Mouse (Mus musculus) embryo, embryonic 11.5 days (tissue): ENCODE results near the gene Gon4l.

Experiments used
- DNase-seq: peaks from one replicate; pipeline ENCODE4 v3.0.0-alpha.2; 2012; ENCODE audit warnings: low read depth, low spot score

The Gon4l gene

GRCm38 (mm10) chr3:88912585-88912984, 77.6 kb downstream of the Gon4l start:
- DNase-seq = no peak

GRCm38 (mm10) chr3:88913511-88914383, 78.7 kb downstream of the Gon4l start, which contains the start of gene Msto1:
Gene Msto1 (minus strand): TSS chr3:88913999.
- peak; percentile 80 for DNase-seq

- no peak for DNase-seq
Measured at GRCm38 (mm10) chr3:88914384-88914810, 79.4 kb downstream of the Gon4l start.

- DNase-seq = no peak
Measured at GRCm38 (mm10) chr3:88918981-88919380, 84.0 kb downstream of the Gon4l start.

GRCm38 (mm10) chr3:88921411-88921810, 86.4 kb downstream of the Gon4l start:
- no peak for DNase-seq

GRCm38 (mm10) chr3:88923989-88924591, 89.1 kb downstream of the Gon4l start:
- no peak for DNase-seq

- no peak for DNase-seq
Measured at GRCm38 (mm10) chr3:88925651-88926050, 90.6 kb downstream of the Gon4l start.

- DNase-seq = no peak
Measured at GRCm38 (mm10) chr3:88929501-88929900, 94.5 kb downstream of the Gon4l start.

- DNase-seq = no peak
Measured at GRCm38 (mm10) chr3:88939071-88939470, 104.0 kb downstream of the Gon4l start.

- DNase-seq = peak; percentile 30
Measured at GRCm38 (mm10) chr3:88939749-88940148, 104.7 kb downstream of the Gon4l start.

- DNase-seq = no peak
Measured at GRCm38 (mm10) chr3:88942316-88942880, 107.4 kb downstream of the Gon4l start.

GRCm38 (mm10) chr3:88944109-88944508, 109.1 kb downstream of the Gon4l start:
- DNase-seq = no peak

- peak; percentile 82 for DNase-seq
Measured at GRCm38 (mm10) chr3:88949786-88950575, 115.0 kb downstream of the Gon4l start.

- DNase-seq = peak; percentile 67
Measured at GRCm38 (mm10) chr3:88950576-88951326, 115.7 kb downstream of the Gon4l start, which contains the start of the genes Ash1l and Dap3. Gene Ash1l (plus strand): TSS chr3:88950622. Gene Dap3 (minus strand): TSS chr3:88951181.

GRCm38 (mm10) chr3:88951327-88951800, 116.3 kb downstream of the Gon4l start:
- no peak for DNase-seq

- no peak for DNase-seq
Measured at GRCm38 (mm10) chr3:88953246-88953645, 118.2 kb downstream of the Gon4l start.

- DNase-seq = no peak
Measured at GRCm38 (mm10) chr3:88953736-88954135, 118.7 kb downstream of the Gon4l start.
